Mouse (Mus musculus) liver, postnatal 0 days (tissue): ENCODE data around the gene Bcl2l10.

Source experiments
- CTCF ChIP-seq: sonication (generic); IDR thresholded peaks from 2 replicates; pipeline ENCODE4 v1.5.1; 2016; ENCODE audit warnings: antibody characterized with exemption, low read depth
- EP300 ChIP-seq: IDR thresholded peaks from 2 replicates; pipeline ENCODE4 v1.6.1; 2016; ENCODE audit warnings: antibody characterized with exemption, low read depth, mild to moderate bottlenecking

- peak; percentile 92 for TF ChIP-seq CTCF
- no peak for TF ChIP-seq EP300
Observed at GRCm38 (mm10) chr9:75361699-75362098, 14.1 kb downstream of the Bcl2l10 start.
